Mouse (Mus musculus) lung, postnatal 0 days (tissue): ENCODE results near the gene Pttg1ip. TPM values are rescaled to one million over a fixed set of nuclear protein-coding genes. Genes with fewer than 3 reads are reported as not detected.

Experiments
- ATAC-seq: fragments of 200-750 bp; cut with Nextera tagmentation; 2 replicates; pipeline ENCODE4 v1.8.0; 2017; ENCODE audit warnings: moderate library complexity
- DNase-seq: peaks from one replicate; pipeline ENCODE4 v3.0.0-alpha.2; 2016; ENCODE audit warnings: low spot score
- H3K27ac ChIP-seq: fragments of 300-500 bp; sonication (generic); 2 replicates; pipeline ENCODE4 v1.5.1; 2014; ENCODE audit warnings: antibody characterized with exemption, mild to moderate bottlenecking, low read length, mixed read lengths
- H3K27me3 ChIP-seq: fragments of 300-500 bp; sonication (generic); replicated peaks from 2 replicates; pipeline ENCODE4 v1.6.1; 2014; ENCODE audit warnings: low read length, mixed read lengths; ENCODE audit not compliant: insufficient read depth
- H3K36me3 ChIP-seq: fragments of 300-500 bp; sonication (generic); 2 replicates; pipeline ENCODE4 v1.6.1; 2014; ENCODE audit warnings: low read length, mixed read lengths; ENCODE audit not compliant: insufficient read depth
- H3K4me1 ChIP-seq: fragments of 300-500 bp; sonication (generic); 2 replicates; pipeline ENCODE4 v1.6.1; 2014; ENCODE audit warnings: antibody characterized with exemption, low read depth, low read length, mixed read lengths; ENCODE audit not compliant: insufficient read depth
- H3K4me2 ChIP-seq: fragments of 300-500 bp; sonication (generic); replicated peaks from 2 replicates; pipeline ENCODE4 v1.6.1; 2014; ENCODE audit warnings: low read depth, mild to moderate bottlenecking, low read length, moderate library complexity, mixed read lengths
- H3K4me3 ChIP-seq: fragments of 300-500 bp; sonication (generic); 2 replicates; pipeline ENCODE4 v1.5.1; 2014; ENCODE audit warnings: low read depth, low read length
- H3K9ac ChIP-seq: fragments of 300-500 bp; sonication (generic); replicated peaks from 2 replicates; pipeline ENCODE4 v1.6.1; 2014; ENCODE audit warnings: low read depth, mild to moderate bottlenecking
- H3K9me3 ChIP-seq: fragments of 300-500 bp; sonication (generic); 2 replicates; pipeline ENCODE4 v1.6.1; 2016; ENCODE audit warnings: low read length, mixed read lengths
- CTCF ChIP-seq: IDR thresholded peaks from 2 replicates; pipeline ENCODE4 v1.5.1; 2016; ENCODE audit warnings: antibody characterized with exemption, mild to moderate bottlenecking
- EP300 ChIP-seq: IDR thresholded peaks from 2 replicates; pipeline ENCODE4 v1.6.1; 2016; ENCODE audit warnings: antibody characterized with exemption, mild to moderate bottlenecking, control low read depth
- WGBS: fragments of 180-500 bp; shearing (Covaris S2); extraction: QIAGEN DNeasy Blood & Tissue Kit; methylation state at CpG from one replicate; pipeline ENCODE4 v1.1.7; 2014; 5-methylcytosine and 5-hydroxymethylcytosine counted together
- polyA plus RNA-seq: library from polyadenylated mRNA; unstranded; fragments of >200 nt; fragmentation: Nextera tagmentation; extraction: Ambion mirVana; gene quantifications from 2 replicates; pipeline ENCODE4 v1.2.1, GENCODE M21; 2015

Gene Pttg1ip
- polyA plus RNA-seq, 1 experiment from 2014 or later: 207 TPM

- no peaks in the 10 kb centered on the region for H3K36me3 ChIP-seq
- ATAC-seq: no peak
- H3K4me1 ChIP-seq: no peaks in the 10 kb centered on the region
These were observed 40.9 kb upstream of the Pttg1ip start for GRCm38 (mm10) chr10:77540576-77541102.

GRCm38 (mm10) chr10:77541864-77542666, 39.5 kb upstream of the Pttg1ip start:
- H3K9me3 ChIP-seq: no peaks in the 10 kb centered on the region
- no peak for DNase-seq
- no peaks in the 10 kb centered on the region for H3K4me1 ChIP-seq
- H3K9ac ChIP-seq: no peak overlapping the region
- H3K27ac ChIP-seq: no peak overlapping the region
- no peak overlapping the region for H3K4me3 ChIP-seq
- ATAC-seq: no peak
- TF ChIP-seq EP300 (no peak), CTCF (no peak)
- no peak overlapping the region for H3K4me2 ChIP-seq
- 63% methylated on average over 10 of the region's 10 CpGs for WGBS
- no peaks in the 10 kb centered on the region for H3K36me3 ChIP-seq
- no peaks in the 10 kb centered on the region for H3K27me3 ChIP-seq

More at GRCm38 (mm10) chr10:77540576-77541102, 40.9 kb upstream of the Pttg1ip start:
- TF ChIP-seq EP300 (no peak), CTCF (no peak)
- H3K4me3 ChIP-seq: no peak overlapping the region
- no peaks in the 10 kb centered on the region for H3K9me3 ChIP-seq
- no peak overlapping the region for H3K27ac ChIP-seq
- no peak for DNase-seq
- H3K9ac ChIP-seq: no peak overlapping the region
- H3K4me2 ChIP-seq: no peak overlapping the region
- no peaks in the 10 kb centered on the region for H3K27me3 ChIP-seq
- 75% methylated on average over 4 of the region's 4 CpGs for WGBS

DNA sequence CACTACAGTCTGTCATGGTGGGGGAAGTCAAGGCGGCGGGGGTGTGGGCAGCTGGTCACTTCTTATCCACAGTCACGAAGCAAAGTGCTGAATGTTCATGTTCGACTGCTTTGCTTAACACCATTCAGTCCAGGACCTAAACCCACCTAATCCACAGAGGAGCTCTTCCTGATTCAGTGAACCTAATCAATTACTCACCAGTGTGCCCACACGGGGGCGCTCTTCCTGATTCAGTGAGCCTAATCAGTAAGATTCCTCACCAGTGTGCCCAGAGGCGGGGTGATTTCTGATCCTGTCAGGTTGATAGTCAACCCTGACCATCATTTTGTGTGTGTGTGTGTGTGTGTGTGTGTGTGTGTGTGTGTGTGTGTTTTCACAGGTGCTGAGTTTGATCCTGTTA, 38.3 kb upstream of the Pttg1ip start:
- no peaks in the 10 kb centered on the region for H3K9me3 ChIP-seq
- H3K9ac ChIP-seq: no peak overlapping the region
- ATAC-seq: no peak
- no peak overlapping the region for H3K27ac ChIP-seq
- TF ChIP-seq EP300 (no peak), CTCF (peak; percentile 66)
- H3K36me3 ChIP-seq: no peaks in the 10 kb centered on the region
- H3K4me3 ChIP-seq: no peak overlapping the region
- WGBS: 43% methylated on average over 7 of the region's 7 CpGs
- H3K4me2 ChIP-seq: no peak overlapping the region
- no peak for DNase-seq
- no peaks in the 10 kb centered on the region for H3K27me3 ChIP-seq
- no peaks in the 10 kb centered on the region for H3K4me1 ChIP-seq

- peak; percentile 54 for ATAC-seq
- Histone ChIP-seq H3K27ac (no peak overlapping the region), H3K4me2 (no peak overlapping the region), H3K4me3 (no peak overlapping the region), H3K9ac (no peak overlapping the region), H3K9me3 (no peaks in the 10 kb centered on the region), H3K4me1 (no peaks in the 10 kb centered on the region), H3K36me3 (no peaks in the 10 kb centered on the region), H3K27me3 (no peaks in the 10 kb centered on the region)
- WGBS: 45% methylated on average over 5 of the region's 5 CpGs
- TF ChIP-seq CTCF: no peak
- no peak for TF ChIP-seq EP300
- DNase-seq: peak; percentile 69
These were observed 36.6 kb upstream of the Pttg1ip start for GRCm38 (mm10) chr10:77544916-77545315.

DNA sequence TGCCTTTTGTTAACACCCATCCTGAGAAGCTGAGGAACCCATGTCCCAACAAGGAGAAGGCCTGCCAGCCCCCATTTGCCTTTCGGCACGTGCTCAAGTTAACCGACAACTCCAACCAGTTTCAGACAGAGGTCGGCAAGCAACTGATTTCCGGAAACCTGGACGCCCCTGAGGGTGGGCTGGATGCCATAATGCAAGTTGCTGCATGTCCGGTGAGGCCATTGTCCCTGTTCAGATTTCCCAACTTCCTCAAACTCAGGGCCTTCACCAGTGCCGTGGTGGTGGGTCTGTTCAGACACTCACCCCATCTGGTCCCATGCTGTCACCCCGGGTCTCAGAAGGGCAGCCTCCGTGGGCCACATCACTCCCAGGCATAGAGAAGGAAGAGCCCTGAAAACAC, 32.9 kb upstream of the Pttg1ip start:
- DNase-seq (no peak), ATAC-seq (no peak)
- WGBS: 65% methylated on average over 10 of the region's 10 CpGs
- TF ChIP-seq CTCF: no peak
- TF ChIP-seq EP300: no peak
- Histone ChIP-seq H3K27me3 (no peaks in the 10 kb centered on the region), H3K4me2 (no peak overlapping the region), H3K4me1 (no peaks in the 10 kb centered on the region), H3K9me3 (no peaks in the 10 kb centered on the region), H3K9ac (no peak overlapping the region), H3K36me3 (no peaks in the 10 kb centered on the region), H3K27ac (no peak overlapping the region), H3K4me3 (no peak overlapping the region)

GRCm38 (mm10) chr10:77550874-77551273, 30.6 kb upstream of the Pttg1ip start:
- H3K4me2 ChIP-seq: no peak overlapping the region
- H3K27ac ChIP-seq: no peak overlapping the region
- H3K4me1 ChIP-seq: no peaks in the 10 kb centered on the region
- peak; percentile 65 for ATAC-seq
- H3K36me3 ChIP-seq: no peaks in the 10 kb centered on the region
- no peaks in the 10 kb centered on the region for H3K27me3 ChIP-seq
- DNase-seq: peak; percentile 41
- no peaks in the 10 kb centered on the region for H3K9me3 ChIP-seq
- WGBS: 65% methylated on average over 11 of the region's 11 CpGs
- TF ChIP-seq EP300: no peak
- TF ChIP-seq CTCF: no peak
- H3K4me3 ChIP-seq: no peak overlapping the region
- H3K9ac ChIP-seq: no peak overlapping the region
